Mouse (Mus musculus): ENCODE measurements around the gene Mybbp1a. TPM values are rescaled to one million over a fixed set of nuclear protein-coding genes. Genes with fewer than 3 reads are reported as not detected.
"Not testable (repeated sequence)": the region's sequence is repeated elsewhere in the genome, so short reads cannot be mapped to it uniquely, and the experiment has no call there.

Gene Mybbp1a
- total RNA-seq, 4 experiments from 2014 or later: 48.1 to 54.6 (median 51.3) TPM

GRCm38 (mm10) chr11:72413016-72413415 lies 28.1 kb upstream of the Mybbp1a start:
- DNase-seq (ENCODE audit: low spot score in 2 of 2): no peak

DNA sequence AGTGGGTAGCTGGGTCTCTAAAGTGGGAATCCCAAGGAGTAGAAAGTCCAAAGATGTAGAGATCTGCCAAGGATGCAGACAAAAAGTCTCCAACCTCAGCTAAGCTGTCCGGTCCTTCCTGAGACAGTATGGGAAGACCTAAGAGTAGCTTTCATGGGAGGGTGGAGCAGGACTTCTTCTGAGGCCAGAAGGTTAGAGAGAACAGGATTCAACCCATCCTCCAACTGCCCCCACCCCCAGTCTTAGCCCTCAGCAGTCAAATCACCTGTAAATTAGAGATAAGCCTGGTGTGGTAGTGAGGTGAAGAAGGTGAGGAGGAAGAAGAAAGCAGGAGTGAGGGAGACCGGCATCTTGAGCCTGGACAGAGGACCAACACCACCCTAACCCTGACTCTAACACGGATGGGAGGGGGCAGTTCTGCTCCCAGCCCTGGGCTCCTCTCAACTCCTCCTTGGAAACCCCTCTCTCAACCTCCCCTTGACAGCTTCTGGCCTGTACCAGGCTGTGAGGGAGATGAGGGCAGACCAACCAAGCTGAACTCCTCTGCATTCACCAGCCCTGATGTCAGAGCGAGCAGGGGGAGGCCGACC lies 27.5 kb upstream of the Mybbp1a start:
- no peak for DNase-seq (ENCODE audit: low spot score in 2 of 2)

- DNase-seq (ENCODE audit: low spot score in 2 of 2): no peak
Measured at GRCm38 (mm10) chr11:72415155-72415554, 26.0 kb upstream of the Mybbp1a start.

DNA sequence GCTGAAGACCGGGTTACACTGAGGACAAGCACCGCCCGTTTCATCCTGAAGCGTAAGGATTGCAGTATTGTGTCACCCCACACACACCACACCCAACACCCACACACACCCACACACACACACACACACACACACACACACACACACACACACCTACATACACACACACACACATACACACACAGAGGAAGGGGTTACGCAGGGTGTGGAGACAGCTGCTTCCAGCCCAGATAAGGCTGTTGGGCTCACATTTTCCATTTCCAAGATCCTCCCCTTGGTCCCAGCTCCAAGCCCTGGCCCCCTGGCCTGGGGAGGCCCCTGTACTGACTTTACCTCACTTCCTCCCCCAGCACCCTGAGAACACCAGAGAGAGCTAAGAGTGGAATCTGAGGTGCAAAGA lies 24.5 kb upstream of the Mybbp1a start:
- no peak for DNase-seq (ENCODE audit: low spot score in 2 of 2)

DNA sequence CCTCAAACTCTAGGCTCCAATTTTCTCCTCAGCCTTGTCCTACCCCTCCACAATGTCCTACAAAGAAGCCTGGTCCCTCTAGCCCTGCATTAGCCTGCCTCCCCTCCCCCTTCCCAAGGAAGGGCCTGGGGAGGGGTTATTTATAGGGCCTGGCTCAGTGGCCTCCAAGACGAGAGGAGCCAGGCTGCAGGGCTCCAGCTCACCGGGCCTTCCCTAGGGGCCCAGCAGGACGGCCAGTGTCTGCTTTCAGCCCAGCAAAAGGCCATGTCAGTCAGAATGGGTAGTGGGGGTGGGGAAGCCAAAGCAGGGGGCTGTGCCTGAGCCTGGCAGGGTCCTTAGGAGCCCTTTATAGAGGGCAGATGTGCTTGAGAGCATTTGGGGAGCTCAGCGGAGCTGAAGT lies 23.8 kb upstream of the Mybbp1a start:
- no peak for DNase-seq (ENCODE audit: low spot score in 2 of 2)

- no peak for DNase-seq (ENCODE audit: low spot score in 2 of 2)
Measured at GRCm38 (mm10) chr11:72418227-72418626, 22.9 kb upstream of the Mybbp1a start.

DNA sequence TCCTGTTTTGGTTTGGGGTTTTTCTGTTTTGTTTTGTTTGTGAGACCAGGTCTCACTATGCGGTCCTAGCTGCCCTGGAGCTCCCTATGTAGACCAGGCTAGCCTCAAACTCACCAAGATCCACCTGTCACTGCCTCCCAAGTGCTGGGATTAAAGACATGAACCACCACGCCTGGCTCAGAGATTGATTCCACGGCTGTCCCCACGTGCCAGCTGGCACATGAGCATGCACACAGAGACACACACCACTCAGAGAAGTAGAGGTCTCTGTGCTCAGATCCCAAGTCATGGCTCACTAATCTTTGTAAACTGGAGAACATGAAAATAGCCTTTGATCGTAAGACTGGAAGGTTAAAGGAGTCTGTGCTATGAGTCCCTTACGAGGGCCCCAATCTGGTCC lies 22.1 kb upstream of the Mybbp1a start:
- no peak for DNase-seq (ENCODE audit: low spot score in 2 of 2)

- no peak for DNase-seq (ENCODE audit: low spot score in 2 of 2)
Measured at GRCm38 (mm10) chr11:72420460-72421122, 20.6 kb upstream of the Mybbp1a start.

- no peak for DNase-seq (ENCODE audit: low spot score in 2 of 2)
Measured at GRCm38 (mm10) chr11:72421518-72422278, 19.5 kb upstream of the Mybbp1a start.

DNA sequence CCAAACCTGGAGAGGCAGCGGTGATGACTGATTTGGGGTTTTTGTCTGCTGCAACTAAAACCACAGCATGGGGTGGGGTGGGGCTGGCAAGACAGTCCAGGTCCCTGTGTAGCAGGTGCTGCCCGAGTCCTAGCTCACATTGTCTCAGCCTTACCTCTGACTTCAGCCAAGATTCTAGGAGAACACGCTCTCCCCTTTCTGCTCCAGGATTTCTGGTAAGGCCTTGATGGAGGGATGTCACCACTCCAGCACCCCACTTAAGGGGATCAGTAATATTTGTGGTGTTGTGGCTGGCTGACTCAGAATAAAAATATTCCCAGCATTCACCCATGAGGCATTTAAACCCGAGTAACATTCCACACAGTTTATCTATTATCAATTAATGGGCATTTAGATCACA lies 17.5 kb upstream of the Mybbp1a start:
- DNase-seq (ENCODE audit: low spot score in 2 of 2): no peak

DNA sequence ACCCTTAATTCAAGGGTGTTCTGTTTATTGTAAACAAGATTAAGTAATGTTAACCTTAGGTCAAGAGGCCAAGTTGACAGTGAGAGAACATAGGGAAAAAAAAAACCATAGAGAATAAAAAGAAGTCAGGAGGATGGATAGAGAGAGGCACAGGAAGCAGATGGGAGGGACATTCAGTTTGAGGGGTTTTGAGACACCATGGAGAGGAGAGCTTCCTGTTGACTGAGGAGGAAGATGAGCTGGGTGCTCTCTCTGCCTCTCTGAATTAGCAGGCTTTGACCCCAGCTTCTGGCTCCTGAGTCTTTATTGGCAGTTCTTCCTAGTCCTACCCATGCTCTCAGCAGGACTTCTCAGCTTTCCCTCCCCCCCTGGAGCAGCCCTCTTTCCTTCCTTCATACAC lies 16.0 kb upstream of the Mybbp1a start:
- no peak for DNase-seq (ENCODE audit: low spot score in 2 of 2)

- DNase-seq (ENCODE audit: low spot score in 2 of 2): no peak
Measured at GRCm38 (mm10) chr11:72426884-72427283, 14.3 kb upstream of the Mybbp1a start.

DNA sequence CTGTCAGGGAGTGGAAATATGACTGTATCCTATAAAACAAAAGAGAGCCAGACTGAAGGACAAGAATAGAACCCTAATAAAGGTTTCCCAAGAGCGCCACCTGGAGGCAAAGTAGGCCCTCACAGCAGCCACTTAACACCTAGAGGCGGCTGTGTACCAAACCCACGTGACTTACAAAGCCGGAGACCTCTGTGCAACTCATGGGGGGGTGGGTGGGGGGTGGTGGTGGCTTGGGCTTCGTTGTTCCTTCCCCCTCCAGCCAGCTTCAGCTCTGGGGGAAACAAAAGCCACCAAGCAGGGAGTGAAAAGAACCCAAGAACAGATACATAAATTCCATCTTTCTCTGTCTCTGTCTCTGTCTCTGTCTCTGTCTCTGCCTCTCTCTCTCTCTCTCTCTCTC lies 12.5 kb upstream of the Mybbp1a start:
- DNase-seq (ENCODE audit: low spot score in 2 of 2): no peak

DNA sequence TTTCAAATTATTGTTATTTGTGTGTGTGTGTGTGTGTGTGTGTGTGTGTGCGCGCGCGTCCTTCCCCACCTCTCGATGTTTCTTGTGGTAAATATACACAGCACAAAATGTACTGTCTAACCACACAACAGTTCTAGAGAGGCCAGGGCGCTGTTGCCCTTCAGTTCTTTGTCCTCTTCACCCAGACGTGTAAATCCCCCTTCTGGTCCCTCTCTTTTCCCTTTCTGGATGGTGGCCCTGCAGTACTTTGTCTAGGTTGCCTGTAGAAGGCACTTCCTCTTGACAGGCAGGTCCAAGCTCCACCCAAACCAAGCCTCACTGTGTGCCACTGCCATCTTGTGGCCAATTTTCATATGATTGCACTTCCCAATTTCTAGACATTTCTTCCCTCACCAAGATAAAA lies 11.9 kb upstream of the Mybbp1a start:
- DNase-seq (ENCODE audit: low spot score in 2 of 2): peak in 1 of 2 experiments; percentile 59

DNA sequence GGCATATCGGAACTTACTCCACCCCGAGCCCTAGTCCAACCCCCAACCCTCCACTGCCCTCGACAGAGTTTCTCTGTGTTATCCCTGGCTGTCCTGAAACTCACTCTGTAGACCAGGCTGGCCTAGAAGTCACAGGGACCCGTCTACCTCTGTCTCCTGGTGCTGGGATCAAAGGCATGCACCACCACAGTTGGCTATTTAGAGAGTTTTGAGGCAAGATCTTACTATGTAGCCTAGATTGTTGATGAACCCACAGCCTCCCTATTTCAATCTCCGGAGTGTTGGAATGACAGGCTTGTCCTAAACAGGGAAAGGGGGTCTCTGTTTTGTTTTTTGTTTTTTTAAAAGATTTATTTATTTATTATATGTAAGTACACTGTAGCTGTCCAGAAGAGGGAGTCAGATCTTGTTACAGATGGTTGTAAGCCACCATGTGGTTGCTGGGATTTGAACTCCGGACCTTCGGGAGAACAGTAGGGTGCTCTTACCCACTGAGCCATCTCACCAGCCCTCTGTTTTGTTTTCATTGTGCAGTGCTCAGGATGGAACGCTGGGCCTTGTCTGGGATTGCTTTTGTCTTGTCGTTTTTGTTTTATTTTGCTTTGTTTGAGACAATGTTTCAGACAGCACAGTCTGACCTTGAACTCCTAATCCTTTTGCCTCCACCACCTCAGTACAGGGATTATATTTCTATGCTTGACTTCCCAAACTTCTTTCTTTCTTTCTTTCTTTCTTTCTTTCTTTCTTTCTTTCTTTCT lies 10.7 kb upstream of the Mybbp1a start:
- not testable (repeated sequence) for DNase-seq (ENCODE audit: low spot score in 2 of 2)

DNA sequence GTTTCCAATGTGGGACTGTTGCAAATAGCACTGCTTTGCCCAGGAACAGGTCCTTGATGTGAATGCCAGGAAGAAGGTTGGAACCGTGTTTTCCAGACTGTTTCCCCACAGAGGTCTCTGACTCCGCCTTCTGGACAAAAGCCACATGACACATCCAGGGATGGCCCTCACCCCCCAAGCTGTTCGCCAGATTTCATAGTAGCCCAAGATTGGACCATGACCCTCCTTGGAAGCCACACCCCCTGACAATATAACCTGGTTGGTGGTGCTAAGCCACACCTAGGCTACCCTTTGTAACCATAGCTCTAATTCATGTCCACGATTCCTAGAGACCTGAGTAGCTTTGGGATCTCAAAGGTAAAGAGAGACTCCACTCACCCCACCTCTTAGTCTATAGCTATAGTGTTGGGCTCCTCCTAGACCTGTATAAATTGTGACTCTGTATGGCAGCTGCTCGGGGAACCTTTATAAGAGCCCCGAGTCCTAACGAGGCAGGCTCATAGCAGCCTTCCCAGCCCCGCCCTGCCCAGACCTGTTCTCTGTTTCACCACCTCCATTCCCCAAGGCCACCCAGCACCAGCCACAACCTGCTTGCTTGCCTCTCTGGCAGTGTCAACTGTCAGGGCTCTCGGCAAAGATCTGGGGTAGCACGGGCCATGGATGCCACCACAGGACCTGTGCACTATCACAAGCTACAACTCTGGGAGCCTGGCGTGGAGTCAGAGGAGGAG lies 6.0 kb upstream of the Mybbp1a start, which contains the start of gene Ggt6:
Ggt6 (plus strand) TSS at position 564 of the 731 bp plus-strand sequence.
- DNase-seq (ENCODE audit: low spot score in 2 of 2): no peak

GRCm38 (mm10) chr11:72435694-72436045 lies 5.5 kb upstream of the Mybbp1a start:
- DNase-seq (ENCODE audit: low spot score in 2 of 2): peak in 1 of 2 experiments; percentile 5

DNA sequence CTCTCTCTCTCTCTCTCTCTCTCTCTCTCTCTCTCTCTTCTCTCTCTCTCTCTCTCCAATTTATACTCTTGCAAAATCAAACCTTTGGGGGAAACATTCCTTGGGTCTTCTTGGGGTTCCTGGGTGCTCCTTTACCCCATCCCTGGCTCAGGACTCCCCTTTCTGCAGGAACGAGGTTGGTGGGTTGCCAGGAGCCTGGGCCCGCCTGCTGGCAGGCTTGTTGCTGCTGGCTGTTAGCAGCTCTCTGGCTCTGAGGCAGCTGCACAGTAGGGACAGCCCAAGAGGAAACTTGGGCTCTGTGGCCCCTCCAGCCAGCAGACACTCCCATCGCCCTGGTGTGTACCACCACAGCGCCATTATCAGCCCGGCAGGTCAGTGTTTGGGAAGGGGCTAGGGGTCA lies 4.9 kb upstream of the Mybbp1a start:
- peak in 1 of 2 experiments; percentile 56 for DNase-seq (ENCODE audit: low spot score in 2 of 2)

DNA sequence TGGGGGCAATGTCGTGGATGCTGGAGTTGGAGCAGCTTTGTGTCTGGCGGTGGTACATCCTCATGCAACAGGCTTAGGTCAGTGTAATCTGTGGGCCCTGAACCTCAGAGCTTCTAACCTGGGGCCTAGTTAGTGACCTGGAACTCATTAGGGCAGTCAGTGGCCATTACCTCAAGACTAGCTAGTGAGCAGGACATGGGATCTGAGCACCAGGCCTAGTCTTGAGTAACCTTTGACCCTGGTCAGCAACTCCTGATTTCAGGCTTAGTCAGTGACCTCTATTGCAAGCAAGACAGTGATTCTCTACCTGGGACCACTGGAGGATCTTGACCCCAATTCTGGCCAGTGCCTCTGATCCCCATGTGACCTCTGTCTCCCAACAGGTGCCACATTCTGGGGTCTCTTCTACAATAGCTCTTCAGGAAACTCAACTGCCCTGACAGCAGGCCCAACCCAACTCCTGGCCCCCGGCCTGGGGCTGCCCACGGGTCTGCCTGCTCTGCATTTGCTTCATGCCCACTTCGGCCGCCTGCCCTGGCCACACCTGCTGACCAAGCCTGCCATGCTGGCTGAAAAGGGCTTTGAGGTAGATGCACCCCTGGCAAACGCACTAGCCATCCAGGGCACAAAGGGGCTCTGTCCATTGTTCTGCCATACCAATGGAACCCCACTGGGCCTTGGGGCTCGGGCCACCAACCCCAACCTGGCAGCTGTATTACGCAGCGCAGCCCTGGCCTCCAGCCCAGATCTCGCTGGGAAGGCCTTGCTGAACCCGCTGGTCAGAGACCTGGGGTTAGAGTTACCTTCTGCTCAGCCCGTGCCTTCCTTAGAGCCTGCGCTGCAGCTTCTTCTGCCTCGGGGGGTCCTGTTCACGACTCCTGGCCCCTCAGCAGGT lies 4.2 kb upstream of the Mybbp1a start:
- peak in 1 of 2 experiments; percentile 45 for DNase-seq (ENCODE audit: low spot score in 2 of 2)

DNA sequence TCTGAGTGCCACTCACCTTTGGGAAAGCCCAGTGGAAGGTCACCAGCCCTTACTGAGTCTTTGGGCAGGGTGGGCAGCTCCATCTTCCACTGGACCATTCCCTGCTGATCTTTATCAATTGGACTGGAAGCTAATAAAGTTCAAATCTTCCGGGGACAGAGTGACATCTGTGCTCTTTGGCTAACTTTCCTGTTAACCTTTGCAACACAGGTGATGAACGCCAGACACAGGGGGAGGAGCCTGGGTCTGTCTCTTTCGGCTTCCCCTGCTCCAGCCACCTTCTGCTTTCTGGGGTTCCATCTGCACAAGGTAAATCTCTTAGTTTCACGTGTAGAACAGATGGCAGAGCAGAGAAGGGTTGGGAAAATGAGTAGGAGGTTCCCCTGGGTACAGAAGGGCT lies 2.7 kb upstream of the Mybbp1a start:
- no peak for DNase-seq (ENCODE audit: low spot score in 2 of 2)
